Mouse (Mus musculus) liver, embryonic 16.5 days (tissue): ENCODE data around the gene Zfp687. TPM values are rescaled to one million over a fixed set of nuclear protein-coding genes. Genes with fewer than 3 reads are reported as not detected.

Source experiments
- ATAC-seq: fragments of 200-750 bp; cut with Nextera tagmentation; 2 replicates; pipeline ENCODE4 v1.8.0; 2017; ENCODE audit warnings: low read depth, mild to moderate bottlenecking, moderate number of reproducible peaks, moderate library complexity
- H3K27ac ChIP-seq: fragments of 300-500 bp; sonication (generic); 2 replicates; pipeline ENCODE4 v1.5.1; 2014; ENCODE audit warnings: mild to moderate bottlenecking, low read length
- H3K27me3 ChIP-seq: fragments of 300-500 bp; sonication (generic); 2 replicates; pipeline ENCODE4 v1.6.1; 2014; ENCODE audit warnings: low read depth, low read length, mixed read lengths; ENCODE audit not compliant: control insufficient read depth, insufficient read depth
- H3K36me3 ChIP-seq: fragments of 300-500 bp; sonication (generic); 2 replicates; pipeline ENCODE4 v1.6.1; 2014; ENCODE audit warnings: mild to moderate bottlenecking; ENCODE audit not compliant: control insufficient read depth, insufficient read depth
- H3K4me1 ChIP-seq: fragments of 300-500 bp; sonication (generic); 2 replicates; pipeline ENCODE4 v1.6.1; 2014; ENCODE audit warnings: low read depth, low read length, mixed read lengths; ENCODE audit not compliant: control insufficient read depth
- H3K4me2 ChIP-seq: fragments of 300-500 bp; sonication (generic); 2 replicates; pipeline ENCODE4 v1.6.1; 2014; ENCODE audit warnings: low read depth, low read length, mixed read lengths
- H3K4me3 ChIP-seq: fragments of 300-500 bp; sonication (generic); 2 replicates; pipeline ENCODE4 v1.5.1; 2014; ENCODE audit warnings: low read depth, mild to moderate bottlenecking, low read length
- H3K9ac ChIP-seq: fragments of 300-500 bp; sonication (generic); 2 replicates; pipeline ENCODE4 v1.6.1; 2014; ENCODE audit warnings: low read depth, low read length
- H3K9me3 ChIP-seq: fragments of 300-500 bp; sonication (generic); replicated peaks from 2 replicates; pipeline ENCODE4 v1.6.1; 2016; ENCODE audit warnings: low read length; ENCODE audit not compliant: control insufficient read depth
- WGBS: fragments of 180-500 bp; shearing (Covaris S2); extraction: QIAGEN DNeasy Blood & Tissue Kit; methylation state at CpG from one replicate; pipeline ENCODE4 v1.1.7; 2014; ENCODE audit not compliant: insufficient replicate concordance; 5-methylcytosine and 5-hydroxymethylcytosine counted together
- polyA plus RNA-seq: library from polyadenylated mRNA; unstranded; fragments of >200 nt; fragmentation: Nextera tagmentation; extraction: Ambion mirVana; gene quantifications from 2 replicates; pipeline ENCODE4 v1.2.1, GENCODE M21; 2015

The Zfp687 gene
- polyA plus RNA-seq, 1 experiment from 2014 or later = 6.8 TPM

- H3K4me3 ChIP-seq = no peak overlapping the region
- no peaks in the 10 kb centered on the region for H3K27me3 ChIP-seq
- H3K36me3 ChIP-seq = peaks cover 32% of the 10 kb centered on the region
- no peak overlapping the region for H3K9ac ChIP-seq
- H3K4me1 ChIP-seq = peaks cover 22% of the 10 kb centered on the region
- 88% methylated on average over 3 of the region's 3 CpGs for WGBS
- ATAC-seq = no peak
- H3K27ac ChIP-seq = no peak overlapping the region
- H3K4me2 ChIP-seq = no peak overlapping the region
- no peaks in the 10 kb centered on the region for H3K9me3 ChIP-seq
Measured at GRCm38 (mm10) chr3:95012982-95013381, 2.3 kb downstream of the Zfp687 start.

GRCm38 (mm10) chr3:95010396-95010795, 4.9 kb downstream of the Zfp687 start:
- Histone ChIP-seq H3K4me2 (no peak overlapping the region), H3K27me3 (no peaks in the 10 kb centered on the region), H3K9ac (no peak overlapping the region), H3K27ac (no peak overlapping the region), H3K9me3 (no peaks in the 10 kb centered on the region), H3K4me3 (no peak overlapping the region), H3K4me1 (peaks cover 17% of the 10 kb centered on the region), H3K36me3 (peaks cover 43% of the 10 kb centered on the region)
- 77% methylated on average over 7 of the region's 7 CpGs for WGBS
- ATAC-seq = no peak

- no peak overlapping the region for H3K27ac ChIP-seq
- no peaks in the 10 kb centered on the region for H3K9me3 ChIP-seq
- H3K9ac ChIP-seq = no peak overlapping the region
- peaks cover 50% of the 10 kb centered on the region for H3K36me3 ChIP-seq
- H3K4me3 ChIP-seq = no peak overlapping the region
- WGBS = 77% methylated on average over 9 of the region's 9 CpGs
- ATAC-seq = no peak; the same call in 1 of the 2 replicates
- H3K4me1 ChIP-seq = peaks cover 9% of the 10 kb centered on the region
- H3K4me2 ChIP-seq = no peak overlapping the region
- H3K27me3 ChIP-seq = no peaks in the 10 kb centered on the region
Measured at GRCm38 (mm10) chr3:95007706-95008105, 7.5 kb downstream of the Zfp687 start.

GRCm38 (mm10) chr3:95005651-95006050, 9.6 kb downstream of the Zfp687 start:
- Histone ChIP-seq H3K9me3 (no peaks in the 10 kb centered on the region), H3K4me3 (no peak overlapping the region), H3K27me3 (no peaks in the 10 kb centered on the region), H3K9ac (no peak overlapping the region), H3K36me3 (peaks cover 43% of the 10 kb centered on the region), H3K4me1 (peaks cover 7% of the 10 kb centered on the region), H3K27ac (no peak overlapping the region), H3K4me2 (no peak overlapping the region)
- no peak for ATAC-seq
- WGBS = 79% methylated on average over 3 of the region's 3 CpGs

- peaks cover 37% of the 10 kb centered on the region for H3K36me3 ChIP-seq
- no peak for ATAC-seq
- H3K4me3 ChIP-seq = no peak overlapping the region
- H3K27ac ChIP-seq = no peak overlapping the region
- no peak overlapping the region for H3K4me2 ChIP-seq
- H3K27me3 ChIP-seq = no peaks in the 10 kb centered on the region
- no peaks in the 10 kb centered on the region for H3K9me3 ChIP-seq
- H3K4me1 ChIP-seq = peaks cover 5% of the 10 kb centered on the region
- no peak overlapping the region for H3K9ac ChIP-seq
Measured at GRCm38 (mm10) chr3:95003273-95003672, 12.0 kb downstream of the Zfp687 start.

GRCm38 (mm10) chr3:95002569-95002968, 12.7 kb downstream of the Zfp687 start:
- H3K4me1 ChIP-seq = peaks cover 5% of the 10 kb centered on the region
- ATAC-seq = no peak
- H3K9ac ChIP-seq = no peak overlapping the region
- H3K9me3 ChIP-seq = no peaks in the 10 kb centered on the region
- no peak overlapping the region for H3K4me2 ChIP-seq
- H3K4me3 ChIP-seq = no peak overlapping the region
- no peak overlapping the region for H3K27ac ChIP-seq
- H3K27me3 ChIP-seq = no peaks in the 10 kb centered on the region
- H3K36me3 ChIP-seq = peaks cover 37% of the 10 kb centered on the region
- 83% methylated on average over 4 of the region's 4 CpGs for WGBS

- H3K4me1 ChIP-seq = peaks cover 2% of the 10 kb centered on the region; the same call in 1 of the 2 replicates
- H3K27me3 ChIP-seq = no peaks in the 10 kb centered on the region
- WGBS = 25% methylated on average over 2 of the region's 2 CpGs
- no peak for ATAC-seq
- no peak overlapping the region for H3K9ac ChIP-seq
- H3K4me3 ChIP-seq = no peak overlapping the region
- H3K36me3 ChIP-seq = peaks cover 41% of the 10 kb centered on the region
- H3K9me3 ChIP-seq = no peaks in the 10 kb centered on the region
- H3K27ac ChIP-seq = no peak overlapping the region
- H3K4me2 ChIP-seq = no peak overlapping the region
Measured at GRCm38 (mm10) chr3:94996946-94997345, 18.3 kb downstream of the Zfp687 start.

GRCm38 (mm10) chr3:94989159-94989761, 26.0 kb downstream of the Zfp687 start:
- ATAC-seq = no peak
- peaks cover 24% of the 10 kb centered on the region for H3K4me1 ChIP-seq
- H3K9ac ChIP-seq = no peak overlapping the region
- H3K27me3 ChIP-seq = no peaks in the 10 kb centered on the region
- no peak overlapping the region for H3K4me2 ChIP-seq
- 0 out of 2 replicates have a peak overlapping the region, but pooled peaks have one; percentile 7 for H3K27ac ChIP-seq
- 74% methylated on average over 9 of the region's 9 CpGs for WGBS
- no peak overlapping the region for H3K4me3 ChIP-seq
- peaks cover 14% of the 10 kb centered on the region for H3K36me3 ChIP-seq
- no peaks in the 10 kb centered on the region for H3K9me3 ChIP-seq

- Histone ChIP-seq H3K36me3 (peaks cover 15% of the 10 kb centered on the region), H3K4me2 (no peak overlapping the region), H3K4me3 (no peak overlapping the region), H3K4me1 (peaks cover 24% of the 10 kb centered on the region), H3K27ac (no peak overlapping the region), H3K9ac (no peak overlapping the region), H3K27me3 (no peaks in the 10 kb centered on the region), H3K9me3 (no peaks in the 10 kb centered on the region)
- ATAC-seq = peak; percentile 79
Measured at GRCm38 (mm10) chr3:94987578-94987977, 27.7 kb downstream of the Zfp687 start.
